Mouse (Mus musculus): ENCODE results near the gene Ccdc77.
A peak's percentile ranks its signal among the peaks of the same experiment; 100 is the strongest.

Gene Ccdc77

DNA sequence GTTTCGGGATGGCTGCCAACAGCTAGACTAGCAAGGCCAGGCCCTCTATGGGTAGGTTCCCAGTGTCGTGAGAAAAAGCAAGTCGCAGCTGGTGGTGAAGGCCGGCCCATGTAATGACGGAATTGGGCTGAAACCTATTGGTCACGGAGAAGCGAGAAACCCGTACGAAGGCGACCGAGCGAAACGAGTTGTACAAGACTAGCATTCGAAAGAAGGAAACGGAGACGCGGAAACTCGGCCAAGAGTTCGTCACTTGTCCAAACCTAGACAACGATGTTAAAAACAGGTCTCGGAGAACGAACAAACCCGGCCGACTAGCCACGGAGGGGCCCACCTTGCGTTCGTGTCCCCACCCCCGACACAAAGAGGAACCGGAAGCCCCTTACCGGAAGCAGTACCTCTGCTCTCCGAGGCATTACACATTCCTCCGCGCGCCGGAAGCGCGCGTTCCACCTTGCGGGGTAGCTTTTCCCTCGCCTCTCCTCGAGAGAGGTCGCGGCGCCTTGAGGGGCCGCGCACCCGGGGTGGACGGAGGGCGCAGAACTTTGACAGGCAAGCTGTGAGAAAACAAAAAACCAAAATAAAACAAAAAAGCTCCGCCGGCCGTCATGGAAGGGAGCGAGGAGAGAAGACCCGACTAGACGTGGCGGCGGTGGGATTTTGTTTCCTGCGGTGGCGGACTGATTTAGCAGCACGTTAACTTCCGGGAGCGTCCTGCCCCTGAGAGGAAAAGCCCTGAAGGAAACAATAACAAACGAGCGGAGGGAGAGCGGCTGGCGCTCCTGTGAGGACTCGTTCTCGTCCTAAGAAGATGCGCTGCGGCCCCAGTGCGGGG is at the start of gene Ccdc77, which contains the start of gene Kdm5a:
TSS of gene Ccdc77 (minus strand) at position 687 of the 835 bp plus-strand sequence.
TSS of gene Kdm5a (plus strand) at position 437 of the 835 bp plus-strand sequence.
- DNase-seq (ENCODE audit: low read depth, low spot score): peak; percentile 97

DNA sequence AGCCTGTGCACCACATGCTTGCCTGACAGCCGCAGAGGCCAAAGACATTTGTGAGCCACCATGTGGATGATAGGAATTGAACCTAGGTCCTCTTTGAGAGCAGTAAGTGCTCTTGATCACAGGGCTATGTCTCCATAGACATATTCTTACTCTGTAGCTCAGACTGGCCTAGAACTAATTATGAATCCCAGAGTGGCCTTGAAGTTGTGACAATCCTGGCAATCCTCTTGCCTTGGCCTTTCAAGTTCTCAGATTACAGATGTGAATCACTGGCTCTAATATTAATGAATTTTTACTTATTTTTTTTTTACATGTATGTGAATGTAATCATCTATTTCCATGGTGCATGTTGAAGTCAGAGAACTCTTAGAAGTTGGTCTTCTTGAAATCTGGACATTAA is 39.8 kb upstream of the Ccdc77 start:
- no peak for DNase-seq (ENCODE audit: low read depth, low spot score)

- DNase-seq (ENCODE audit: low read depth, low spot score): no peak
Measured at GRCm38 (mm10) chr6:120395622-120396345, 31.6 kb upstream of the Ccdc77 start.

DNA sequence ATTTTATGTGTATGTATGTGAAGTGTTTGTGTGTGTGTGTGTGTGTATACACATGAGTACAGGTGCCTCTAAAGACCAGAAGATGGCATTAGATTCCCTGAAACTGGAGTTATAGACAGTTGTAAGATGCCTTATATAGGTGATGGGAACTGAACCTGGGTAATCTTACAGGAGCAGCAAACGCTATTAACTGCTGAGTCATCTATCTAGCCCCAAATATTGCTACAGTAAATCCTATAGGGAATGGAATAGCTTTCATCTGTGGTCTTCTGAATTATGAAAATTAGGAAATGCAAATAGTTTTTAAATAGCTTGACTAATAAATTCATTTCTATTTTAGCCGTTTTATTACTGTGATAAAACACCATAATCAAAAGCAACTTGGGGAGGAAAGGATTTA is 28.6 kb upstream of the Ccdc77 start:
- DNase-seq (ENCODE audit: low read depth, low spot score): no peak

GRCm38 (mm10) chr6:120390054-120390453 is 25.9 kb upstream of the Ccdc77 start:
- no peak for DNase-seq (ENCODE audit: low read depth, low spot score)

DNA sequence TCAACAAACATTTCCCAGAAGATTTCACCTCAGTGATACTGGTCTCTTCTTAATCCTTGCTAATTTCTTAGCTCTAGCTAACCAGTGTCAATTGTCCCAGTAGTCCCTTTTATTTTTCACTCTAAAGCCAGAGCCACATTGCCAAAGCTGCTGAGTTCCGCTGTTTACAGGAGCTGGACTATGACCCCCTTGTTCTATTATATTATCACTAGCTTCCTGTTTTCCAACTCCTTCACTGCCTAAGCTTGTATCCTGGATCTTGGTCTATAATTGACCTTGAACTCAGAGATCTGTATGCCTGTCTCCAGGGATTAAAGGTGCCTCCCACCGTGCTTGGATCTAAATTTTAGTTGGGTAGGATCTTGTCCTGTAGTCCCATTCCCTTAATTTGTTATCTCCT is 12.6 kb upstream of the Ccdc77 start:
- no peak for DNase-seq (ENCODE audit: low read depth, low spot score)

GRCm38 (mm10) chr6:120365051-120365450 is 877 bp upstream of the Ccdc77 start:
- no peak for DNase-seq (ENCODE audit: low read depth, low spot score)

DNA sequence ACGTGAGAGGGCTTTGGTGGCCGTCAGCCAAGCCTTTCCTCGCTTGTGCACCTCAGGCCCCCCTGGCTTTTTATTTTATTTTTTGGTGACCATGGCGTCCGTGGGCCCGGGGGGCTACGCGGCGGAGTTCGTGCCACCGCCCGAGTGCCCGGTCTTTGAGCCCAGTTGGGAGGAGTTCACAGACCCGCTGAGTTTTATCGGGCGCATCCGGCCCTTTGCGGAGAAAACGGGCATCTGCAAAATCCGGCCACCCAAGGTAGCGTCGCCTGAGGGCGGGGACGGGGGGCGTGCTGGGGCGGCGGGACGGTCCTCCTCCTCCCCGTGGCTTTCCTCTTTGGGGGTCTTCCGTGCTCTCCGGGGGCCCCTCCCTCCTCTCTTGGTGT is 340 bp upstream of the Ccdc77 start:
- DNase-seq (ENCODE audit: low read depth, low spot score): no peak

GRCm38 (mm10) chr6:120362774-120363687 is 1.1 kb downstream of the Ccdc77 start:
- DNase-seq (ENCODE audit: low read depth, low spot score): no peak

GRCm38 (mm10) chr6:120362124-120362523 is 2.0 kb downstream of the Ccdc77 start:
- DNase-seq (ENCODE audit: low read depth, low spot score): no peak

DNA sequence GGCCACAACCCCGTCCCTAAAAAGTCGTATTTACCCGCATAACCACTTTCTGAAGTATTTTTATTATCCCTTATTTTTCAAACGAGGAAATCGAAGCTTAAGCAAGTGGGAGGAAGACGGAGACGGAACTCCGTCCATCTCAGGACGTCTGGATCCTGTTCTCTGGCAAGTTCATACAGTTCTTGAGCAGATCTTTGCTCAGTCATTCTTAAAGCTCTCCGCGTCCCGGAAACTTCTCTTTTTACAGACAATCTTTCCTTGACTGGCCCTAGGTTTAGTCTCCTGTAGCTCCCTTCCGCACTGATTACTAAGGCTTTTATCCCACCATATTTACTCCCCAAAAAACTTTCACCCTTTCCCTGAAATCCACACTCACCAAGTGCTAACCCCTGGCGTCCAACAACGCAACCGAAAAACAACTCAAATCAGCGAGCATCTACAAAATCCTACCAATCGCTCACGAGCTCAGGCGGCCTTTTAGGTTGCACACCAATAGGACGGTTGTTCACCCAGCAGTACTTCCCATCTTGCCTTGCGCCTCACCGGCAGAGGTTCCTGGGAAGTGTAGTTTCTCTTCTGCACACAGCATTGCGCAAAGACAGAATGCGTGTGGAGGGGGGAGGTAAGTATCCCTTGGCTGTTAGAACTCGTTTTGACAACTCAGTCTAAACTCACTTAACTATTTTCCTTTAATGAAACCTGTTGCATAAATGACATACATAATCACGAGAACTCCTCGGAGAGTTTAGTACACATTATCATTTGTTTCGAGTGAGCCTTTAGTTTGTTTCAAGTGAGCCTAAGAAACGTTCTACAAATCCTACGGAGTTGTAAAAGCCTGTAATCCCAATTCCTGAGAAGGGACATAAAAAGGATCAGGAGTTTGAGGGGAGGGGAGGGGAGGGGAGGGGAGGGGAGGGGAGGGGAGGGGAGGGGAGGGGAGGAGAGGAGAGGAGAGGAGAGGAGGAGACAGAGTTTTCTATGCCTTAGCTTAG is 6.9 kb downstream of the Ccdc77 start:
- DNase-seq (ENCODE audit: low read depth, low spot score): peak; percentile 97

DNA sequence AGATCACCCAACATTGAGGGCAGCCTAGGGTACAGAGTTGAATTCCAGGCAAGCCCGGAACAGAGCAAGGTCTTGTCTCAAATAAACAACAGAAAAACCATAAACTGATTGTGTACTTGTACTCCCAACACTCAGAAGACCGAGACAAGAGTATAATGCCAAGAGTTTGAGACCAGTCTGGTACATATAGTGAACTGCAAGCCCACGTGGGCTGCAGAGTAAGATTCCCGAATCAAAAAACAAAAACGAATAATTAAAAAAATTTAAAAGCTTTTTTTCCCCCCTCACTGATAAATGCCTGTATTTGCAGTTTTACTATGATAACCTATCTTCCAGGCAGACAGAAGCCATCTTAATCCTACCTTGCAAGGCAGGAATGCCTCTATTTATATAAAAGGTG is 7.7 kb downstream of the Ccdc77 start:
- DNase-seq (ENCODE audit: low read depth, low spot score): no peak

DNA sequence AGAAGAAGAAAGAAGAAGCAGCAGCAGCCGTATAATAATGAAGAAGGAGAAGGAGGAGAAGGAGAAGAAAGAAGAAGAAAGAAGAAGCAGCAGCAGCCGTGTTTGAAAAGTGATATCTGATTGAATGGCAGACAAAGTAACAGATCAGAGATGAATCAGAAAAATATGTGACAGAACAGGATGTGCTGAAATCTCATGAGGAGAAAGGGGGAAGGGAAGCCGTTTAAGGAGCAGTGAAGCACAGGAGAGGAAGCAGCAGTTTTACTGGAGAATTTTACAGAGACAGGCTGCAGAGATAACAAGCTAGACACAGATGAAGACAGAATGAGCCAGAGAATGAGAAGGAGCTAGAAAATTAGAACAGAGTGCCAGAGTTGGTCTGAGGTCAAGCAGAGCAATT is 15.2 kb downstream of the Ccdc77 start:
- no peak for DNase-seq (ENCODE audit: low read depth, low spot score)

DNA sequence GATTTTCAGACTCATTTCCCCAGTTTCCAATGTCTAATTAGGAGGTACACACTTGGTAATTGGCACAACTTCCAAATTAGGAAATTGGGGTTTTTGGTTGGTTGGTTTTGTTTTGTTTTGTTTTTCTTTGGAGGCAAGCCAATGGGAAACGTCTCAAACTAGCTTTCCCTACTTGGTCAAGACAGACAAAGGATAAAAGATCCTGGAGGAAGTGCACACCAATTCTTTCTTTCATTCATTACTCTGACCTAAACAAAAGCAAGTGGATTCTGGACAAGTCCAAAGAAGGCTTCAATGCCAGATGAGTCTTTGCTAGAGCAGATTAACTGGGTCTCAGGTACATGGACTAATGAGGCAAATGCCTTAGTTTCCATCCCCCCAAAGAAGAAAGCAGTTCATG is 20.2 kb downstream of the Ccdc77 start:
- DNase-seq (ENCODE audit: low read depth, low spot score): no peak

GRCm38 (mm10) chr6:120332351-120332750 is 31.8 kb downstream of the Ccdc77 start:
- no peak for DNase-seq (ENCODE audit: low read depth, low spot score)

DNA sequence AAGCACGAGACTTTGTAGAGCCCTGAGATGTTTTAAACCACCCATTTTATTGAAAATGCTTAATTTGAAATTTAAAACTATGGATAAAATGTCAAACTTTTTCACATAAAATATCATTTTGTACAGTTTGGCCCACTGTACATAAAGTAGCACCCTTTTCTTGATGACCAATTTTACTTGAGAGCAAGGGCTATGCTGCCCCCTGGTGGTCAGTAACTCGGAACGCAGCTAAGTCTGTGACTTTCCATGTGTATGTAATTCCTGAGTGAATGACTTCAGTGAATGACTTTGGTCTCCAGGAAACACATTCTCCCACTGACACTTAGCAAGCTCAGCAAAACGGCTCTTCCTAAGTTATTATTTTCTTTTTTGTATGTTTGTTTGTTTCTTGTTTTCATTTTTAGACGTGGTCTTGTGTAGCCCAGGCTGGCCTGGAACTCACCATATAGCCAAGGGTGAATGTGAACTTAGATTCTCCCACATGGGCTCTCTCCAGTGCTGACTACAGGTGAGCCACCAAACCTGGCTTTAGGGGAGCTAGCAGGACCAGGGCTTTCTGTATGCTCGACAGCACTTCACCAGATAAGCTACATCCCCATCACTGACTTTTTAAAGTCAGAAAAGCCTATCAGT is 39.8 kb downstream of the Ccdc77 start:
- DNase-seq (ENCODE audit: low read depth, low spot score): peak; percentile 67

GRCm38 (mm10) chr6:120320369-120320768 is 43.8 kb downstream of the Ccdc77 start:
- DNase-seq (ENCODE audit: low read depth, low spot score): no peak

- DNase-seq (ENCODE audit: low read depth, low spot score): no peak
Measured at GRCm38 (mm10) chr6:120319129-120319528, 45.0 kb downstream of the Ccdc77 start.

GRCm38 (mm10) chr6:120318303-120318940 is 45.8 kb downstream of the Ccdc77 start:
- no peak for DNase-seq (ENCODE audit: low read depth, low spot score)

GRCm38 (mm10) chr6:120312443-120312842 is 51.7 kb downstream of the Ccdc77 start:
- DNase-seq (ENCODE audit: low read depth, low spot score): no peak

Data from telencephalon, adult 2 months (tissue).